Mouse (Mus musculus): ENCODE results near the gene Adamts15.

- TF ChIP-seq CTCF (IDR thresholded peaks at IDR 0.05; ENCODE audit: control insufficient read depth, insufficient read depth, insufficient read length) (no peak), CEBPB (IDR thresholded peaks at IDR 0.05; ENCODE audit: low read depth) (no peak), USF1 (IDR thresholded peaks at IDR 0.05; ENCODE audit: low read depth) (no peak), MYOD1 (IDR thresholded peaks at IDR 0.05; ENCODE audit: control insufficient read depth, insufficient read length, low read depth) (no peak)
Measured at GRCm38 (mm10) chr9:30908296-30908690, 14.0 kb downstream of the Adamts15 start.
